Mouse (Mus musculus) embryo, embryonic 11.5 days (tissue): Measurements from ENCODE around the gene Olfr479.
"Not testable (repeated sequence)": the region's sequence is repeated elsewhere in the genome, so short reads cannot be mapped to it uniquely, and the experiment has no call there.

Experiments
- DNase-seq: peaks from one replicate; pipeline ENCODE4 v3.0.0-alpha.2; 2012; ENCODE audit warnings: low read depth, low spot score

Gene Olfr479

DNA sequence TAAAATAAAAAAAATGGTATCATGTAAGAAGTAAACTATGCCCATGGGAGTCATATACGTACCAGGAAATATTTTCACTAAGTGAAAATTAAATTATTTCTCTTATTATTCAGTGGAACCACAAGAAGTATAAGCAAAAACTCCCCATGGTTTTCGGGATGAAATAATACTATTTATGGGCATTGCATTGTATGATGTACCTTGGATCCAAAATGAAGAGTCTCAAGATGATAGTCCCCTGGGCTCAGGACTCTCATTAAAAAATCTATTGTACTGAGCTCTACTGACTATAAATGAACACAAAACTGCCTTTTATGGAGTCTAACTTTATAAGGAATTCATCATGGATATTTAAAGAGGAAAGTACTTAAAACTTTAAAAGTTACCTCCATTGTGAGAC is at the start of gene Olfr479:
TSS of gene Olfr479 (plus strand) at position 301 of the 400 bp plus-strand sequence.
- no peak for DNase-seq

DNA sequence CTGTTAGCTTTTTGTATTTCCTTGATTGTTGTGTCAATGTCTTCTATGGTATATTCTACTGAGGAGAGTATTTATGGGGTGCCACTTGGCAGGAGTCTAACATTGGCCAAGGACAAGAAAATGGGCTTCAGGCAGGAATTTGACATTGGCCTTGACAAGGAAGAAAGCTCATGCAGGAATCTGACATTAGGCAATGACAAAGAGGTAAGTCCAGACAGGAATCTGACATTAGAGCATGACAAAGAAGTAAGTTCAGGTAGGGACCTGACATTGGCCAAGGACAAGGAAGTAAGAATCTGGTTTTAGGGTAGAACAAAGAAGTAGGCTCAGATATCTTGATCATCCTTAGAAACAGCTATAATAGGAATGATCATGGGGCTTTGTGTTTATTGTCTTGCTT is 36.2 kb upstream of the Olfr479 start:
- DNase-seq: not testable (repeated sequence)

DNA sequence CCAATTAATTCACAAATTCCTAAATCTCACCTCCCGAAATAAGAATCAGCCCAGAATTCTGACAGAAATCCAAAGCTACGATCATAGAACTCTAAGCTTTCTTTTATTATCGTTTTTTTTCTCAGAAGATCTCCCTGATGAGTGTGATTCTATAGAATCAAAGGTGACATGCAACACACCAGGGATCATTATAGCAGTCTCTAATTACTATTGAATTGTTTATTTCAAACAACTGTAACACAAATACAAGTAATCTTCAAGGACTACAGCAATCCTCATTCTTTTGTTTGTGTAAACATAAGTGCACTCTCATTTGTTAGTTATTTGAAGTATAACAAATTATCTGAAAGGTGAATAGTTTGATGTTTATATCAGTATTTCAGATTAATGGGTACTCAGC is 16.6 kb upstream of the Olfr479 start, which contains the start of gene Olfr478:
TSS of gene Olfr478 (minus strand) at position 101 of the 400 bp plus-strand sequence.
- DNase-seq: no peak

DNA sequence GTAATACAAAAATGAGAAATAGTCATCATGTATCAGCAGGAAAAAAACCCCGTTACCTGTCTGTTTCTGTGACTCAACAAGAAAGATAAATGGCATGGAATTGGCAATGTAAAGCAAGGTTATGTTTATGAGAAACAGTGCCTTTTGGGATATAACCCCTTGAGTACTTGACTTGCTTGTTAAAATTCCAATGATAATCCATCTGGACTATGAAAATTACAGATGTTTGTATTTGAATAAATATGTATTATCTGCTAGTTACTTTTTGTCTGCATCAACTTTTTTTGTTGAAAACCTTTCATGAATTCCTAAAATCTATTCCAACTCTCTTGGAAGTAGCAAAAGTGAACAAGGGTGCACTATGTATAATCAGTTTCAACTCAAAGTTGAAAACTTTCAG is 16.8 kb downstream of the Olfr479 start, which contains the start of gene Olfr480:
TSS of gene Olfr480 (minus strand) at position 101 of the 400 bp plus-strand sequence.
- no peak for DNase-seq

DNA sequence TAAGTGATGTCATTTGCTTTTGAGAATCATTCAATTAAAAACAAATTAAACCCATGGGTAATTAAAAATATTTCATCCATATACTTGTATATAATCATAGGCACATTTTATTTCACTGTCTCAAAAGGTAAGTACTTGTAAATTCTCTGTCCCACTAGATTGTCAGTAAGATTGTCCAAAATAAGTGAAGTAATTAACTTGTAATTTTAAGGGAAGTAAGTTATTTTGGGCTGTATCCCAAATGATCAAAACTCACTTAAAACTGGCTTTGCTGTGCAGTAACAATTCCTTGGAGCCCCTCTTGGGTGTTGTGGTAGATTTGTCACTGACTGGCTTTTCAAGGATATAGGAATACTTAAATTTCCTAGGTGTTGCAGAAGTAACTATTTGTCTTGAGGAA is 29.1 kb downstream of the Olfr479 start, which contains the start of gene Olfr481:
TSS of gene Olfr481 (plus strand) at position 301 of the 400 bp plus-strand sequence.
- DNase-seq: no peak

DNA sequence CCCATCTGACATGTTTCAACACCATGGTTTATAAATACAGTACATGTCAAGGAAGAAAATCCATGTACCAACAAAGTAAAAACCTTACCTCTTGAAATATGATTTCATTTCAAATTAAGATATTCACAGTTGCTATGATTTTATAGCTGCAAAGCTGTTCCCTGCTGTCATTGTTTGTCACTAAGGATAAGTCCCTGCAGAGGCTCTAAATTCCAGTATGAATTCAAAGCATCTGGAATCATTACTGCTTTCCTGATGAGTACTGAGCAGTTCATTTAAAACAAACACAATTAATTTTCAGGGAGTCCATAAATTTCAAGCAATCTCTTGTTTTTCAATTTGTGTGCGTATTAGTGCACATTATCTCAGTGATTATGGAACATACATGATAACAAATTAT is 47.0 kb downstream of the Olfr479 start, which contains the start of gene Olfr482:
TSS of gene Olfr482 (minus strand) at position 101 of the 400 bp plus-strand sequence.
- DNase-seq: no peak

DNA sequence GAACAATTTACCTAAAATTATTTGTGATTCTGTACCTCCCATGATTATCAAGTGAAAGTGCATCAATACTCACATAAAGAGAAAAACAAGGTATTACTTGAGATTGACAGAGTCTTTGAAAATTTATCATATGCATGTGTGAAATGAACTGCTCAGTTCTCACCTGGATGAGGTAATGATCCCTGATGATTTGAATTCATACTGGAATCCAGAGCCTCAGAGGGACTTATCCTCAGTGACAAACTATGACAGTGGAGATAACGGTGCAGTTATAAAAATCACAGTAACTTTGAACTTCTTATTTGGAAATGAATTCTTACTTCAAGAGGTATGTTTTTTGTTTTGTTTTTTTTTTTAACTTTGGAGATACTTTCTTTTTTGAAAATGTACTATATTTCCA is 50.1 kb downstream of the Olfr479 start, which contains the start of gene Olfr483:
TSS of gene Olfr483 (plus strand) at position 301 of the 400 bp plus-strand sequence.
- DNase-seq: no peak
